Mouse (Mus musculus) MEL (cell line): ENCODE data around the gene Ccdc34.

Source experiments
- CTCF ChIP-seq, 3 experiments: IDR thresholded peaks in 2 of 3; conservative IDR thresholded peaks in 1 of 3; 2 replicates each; pipeline ENCODE4 v1.5.1; 2011 to 2012; ENCODE audit warnings: low read length in 3 of 3, low read depth in 2 of 3, mild to moderate bottlenecking in 2 of 3, improper control_type of control experiment in 1 of 3, inconsistent platforms in 1 of 3, mixed read lengths in 1 of 3, moderate library complexity in 1 of 3; ENCODE audit not compliant: control insufficient read depth in 1 of 3, insufficient read depth in 1 of 3, poor library complexity in 1 of 3, severe bottlenecking in 1 of 3
- ELF1 ChIP-seq: IDR thresholded peaks from 2 replicates; pipeline ENCODE4 v1.6.1; 2014; ENCODE audit warnings: low read depth, mild to moderate bottlenecking, inconsistent platforms, low read length, improper control_type of control experiment, moderate library complexity
- EP300 ChIP-seq, 2 experiments: IDR thresholded peaks; 2 replicates each; pipeline ENCODE4 v1.6.1; 2011; ENCODE audit warnings: improper control_type of control experiment in 2 of 2, low read length in 2 of 2, low read depth in 1 of 2, mild to moderate bottlenecking in 1 of 2
- GATA1 ChIP-seq: IDR thresholded peaks from 2 replicates; pipeline ENCODE4 v1.6.1; 2011; ENCODE audit warnings: low read depth, low read length, improper control_type of control experiment
- MAX ChIP-seq: IDR thresholded peaks from 2 replicates; pipeline ENCODE4 v1.6.1; 2011; ENCODE audit warnings: low read length, improper control_type of control experiment
- POLR2A ChIP-seq, 2 experiments: IDR thresholded peaks; 2 replicates each; pipeline ENCODE4 v1.6.1; 2011 to 2012; ENCODE audit warnings: low read length in 2 of 2, mild to moderate bottlenecking in 2 of 2, control low read depth in 1 of 2, improper control_type of control experiment in 1 of 2, low read depth in 1 of 2, moderate library complexity in 1 of 2; ENCODE audit not compliant: control insufficient read depth in 1 of 2, insufficient read depth in 1 of 2, poor library complexity in 1 of 2
- UBTF ChIP-seq: IDR thresholded peaks from 2 replicates; pipeline ENCODE4 v1.6.1; 2012; ENCODE audit warnings: low read depth, mild to moderate bottlenecking, inconsistent platforms, low read length, improper control_type of control experiment, moderate library complexity, borderline replicate concordance; ENCODE audit not compliant: insufficient read depth
- USF1 ChIP-seq: IDR thresholded peaks from 2 replicates; pipeline ENCODE4 v1.6.1; 2014; ENCODE audit warnings: low read depth, mild to moderate bottlenecking, inconsistent platforms, low read length, improper control_type of control experiment, moderate library complexity
- ZNF384 ChIP-seq: IDR thresholded peaks from 2 replicates; pipeline ENCODE4 v1.6.1; 2012; ENCODE audit warnings: low read depth, mild to moderate bottlenecking, inconsistent platforms, low read length, improper control_type of control experiment

DNA sequence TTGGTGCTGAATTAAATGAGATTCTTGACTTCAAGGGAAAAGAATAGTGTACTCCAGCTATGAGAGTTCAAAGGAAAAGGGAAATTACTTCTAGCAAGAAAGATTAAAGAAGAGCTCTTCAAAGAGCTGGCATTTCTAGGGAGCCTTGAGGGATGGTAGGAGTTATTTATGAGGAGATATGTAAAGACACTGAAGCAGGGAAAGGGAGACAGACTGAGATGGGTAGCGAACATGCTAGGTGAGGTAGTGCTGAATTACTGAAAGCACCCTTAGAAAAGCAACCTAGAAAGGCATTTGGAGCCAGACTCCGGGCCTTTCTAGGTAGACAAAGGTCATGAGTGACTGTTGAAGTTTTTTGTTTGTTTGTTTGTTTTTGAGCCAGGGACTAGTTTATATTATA lies 41.4 kb upstream of the Ccdc34 start:
- TF ChIP-seq ZNF384 (no peak), CTCF (IDR thresholded peaks at IDR 0.05 in 2 of 3, conservative IDR thresholded peaks at IDR 0.05 in 1 of 3; ENCODE audit: control insufficient read depth in 1 of 3, insufficient read depth in 1 of 3, low read depth in 2 of 3, low read length in 3 of 3, poor library complexity in 1 of 3, severe bottlenecking in 1 of 3) (no peak), USF1 (no peak), UBTF (no peak), ELF1 (no peak), MAX (no peak), GATA1 (no peak), POLR2A (IDR thresholded peaks at IDR 0.05; ENCODE audit: control insufficient read depth in 1 of 2, insufficient read depth in 1 of 2, low read depth in 1 of 2, low read length in 2 of 2, poor library complexity in 1 of 2) (no peak), EP300 (IDR thresholded peaks at IDR 0.05; ENCODE audit: low read depth in 1 of 2, low read length in 2 of 2) (no peak)
